In genomic region chr6:53462802-53463201, GRCm38 (mm10) we compare ENCODE assay signal across 21 mouse cellular contexts.
DNase-seq lines count a peak whose midpoint lies in the region; ATAC-seq lines count a peak whose summit lies in the region.
"Had no signal": no experiment of that assay in that cellular context is flagged by ENCODE, and none has a peak within 500 bp of the region (broad histone marks: within the 10 kb centered on the region; RNA-seq: fewer than 3 reads in every experiment).

No protein-coding gene starts in this region.

- H3K4me2 ChIP-seq in forebrain, embryonic 14.5 days (ENCODE audit: low read length), result no peak overlapping the region
- no peak overlapping the region for H3K4me2 ChIP-seq in forebrain, embryonic 13.5 days
- no peak overlapping the region for H3K4me2 ChIP-seq in limb, embryonic 12.5 days
- no peak overlapping the region for H3K4me2 ChIP-seq in intestine, embryonic 16.5 days (ENCODE audit: low read depth, low read length)
- H3K4me2 ChIP-seq: heart, embryonic 11.5 days; hindbrain, embryonic 15.5 days; liver, embryonic 11.5 days; midbrain, embryonic 12.5 days; neural tube, embryonic 15.5 days had no signal

- peak; percentile 49 for DNase-seq in forebrain, embryonic 14.5 days (ENCODE audit: low spot score)
- DNase-seq in limb, embryonic 10.5 days (ENCODE audit: low spot score), result no peak
- DNase-seq in cerebellum, postnatal 36 days, result peak; percentile 18 to 25
- DNase-seq in adrenal gland, adult (ENCODE audit: inconsistent age in 2 of 2, low spot score in 1 of 2), result no peak
- DNase-seq in right cerebral cortex, adult 2 months (ENCODE audit: low spot score in 2 of 2), result no peak
- DNase-seq: adrenal gland, adult 8-10 months; kidney, adult 18-20 months; kidney, postnatal 10 days; lung, adult 2 months; lung, postnatal 4 days had no signal

- H3K27ac ChIP-seq in forebrain, embryonic 14.5 days (ENCODE audit: low read depth, low read length), result peak overlapping the region; percentile 17; the same call in 1 of the 2 replicates
- H3K27ac ChIP-seq in forebrain, embryonic 13.5 days, result no peak overlapping the region
- peak overlapping the region; percentile 84 for H3K27ac ChIP-seq in limb, embryonic 12.5 days
- no peak overlapping the region for H3K27ac ChIP-seq in limb, embryonic 10.5 days
- no peak overlapping the region for H3K27ac ChIP-seq in intestine, embryonic 16.5 days (ENCODE audit: low read length)
- H3K27ac ChIP-seq: hindbrain, embryonic 15.5 days; layer of hippocampus, adult 2 months; left cerebral cortex, adult 2 months; midbrain, embryonic 12.5 days; neural tube, embryonic 15.5 days had no signal

- 43% methylated on average over 7 of the region's 7 CpGs for WGBS in forebrain, embryonic 14.5 days
- WGBS in forebrain, embryonic 13.5 days, result 61% methylated on average over 7 of the region's 7 CpGs
- 55% methylated on average over 7 of the region's 7 CpGs for whole genome bisulfite sequencing in limb, embryonic 12.5 days
- WGBS in limb, embryonic 10.5 days, result 77% methylated on average over 7 of the region's 7 CpGs
- WGBS in intestine, embryonic 16.5 days, result 71% methylated on average over 7 of the region's 7 CpGs

- no peaks in the 10 kb centered on the region for H3K9me3 ChIP-seq in forebrain, embryonic 14.5 days (replicated peaks; ENCODE audit: control insufficient read depth, low read length)
- no peaks in the 10 kb centered on the region for H3K9me3 ChIP-seq in forebrain, embryonic 13.5 days (replicated peaks)
- no peaks in the 10 kb centered on the region for H3K9me3 ChIP-seq in limb, embryonic 12.5 days
- no peaks in the 10 kb centered on the region for H3K9me3 ChIP-seq in limb, embryonic 10.5 days (replicated peaks)
- no peaks in the 10 kb centered on the region for H3K9me3 ChIP-seq in intestine, embryonic 16.5 days (ENCODE audit: control insufficient read depth, low read length)
- H3K9me3 ChIP-seq: hindbrain, embryonic 15.5 days; midbrain, embryonic 12.5 days; neural tube, embryonic 15.5 days had no signal

- peaks cover 12% of the 10 kb centered on the region for H3K4me1 ChIP-seq in forebrain, embryonic 14.5 days (ENCODE audit: control insufficient read depth, insufficient read depth, low read length)
- H3K4me1 ChIP-seq in forebrain, embryonic 13.5 days, result peaks cover 20% of the 10 kb centered on the region
- H3K4me1 ChIP-seq in limb, embryonic 12.5 days (replicated peaks), result peaks cover 50% of the 10 kb centered on the region
- H3K4me1 ChIP-seq in limb, embryonic 10.5 days, result peaks cover 13% of the 10 kb centered on the region
- H3K4me1 ChIP-seq in intestine, embryonic 16.5 days (ENCODE audit: control insufficient read depth, insufficient read depth, low read length), result no peaks in the 10 kb centered on the region
- H3K4me1 ChIP-seq: neural tube, embryonic 15.5 days had no signal

- no peaks in the 10 kb centered on the region for H3K27me3 ChIP-seq in forebrain, embryonic 14.5 days (replicated peaks; ENCODE audit: control insufficient read depth, insufficient read depth, low read length)
- H3K27me3 ChIP-seq in forebrain, embryonic 13.5 days, result no peaks in the 10 kb centered on the region
- no peaks in the 10 kb centered on the region for H3K27me3 ChIP-seq in limb, embryonic 12.5 days
- 0 out of 2 replicates have a peak, but pooled peaks cover 4% of the 10 kb centered on the region for H3K27me3 ChIP-seq in limb, embryonic 10.5 days (ENCODE audit: low read depth, poor library complexity, severe bottlenecking)
- H3K27me3 ChIP-seq in intestine, embryonic 16.5 days (replicated peaks; ENCODE audit: control insufficient read depth, insufficient read depth, low read length), result no peaks in the 10 kb centered on the region
- H3K27me3 ChIP-seq: CH12.LX; hindbrain, embryonic 15.5 days; midbrain, embryonic 12.5 days; neural tube, embryonic 15.5 days had no signal

- no peak overlapping the region for H3K9ac ChIP-seq in forebrain, embryonic 14.5 days (ENCODE audit: low read length)
- H3K9ac ChIP-seq in forebrain, embryonic 13.5 days, result no peak overlapping the region
- no peak overlapping the region for H3K9ac ChIP-seq in limb, embryonic 12.5 days (replicated peaks)
- H3K9ac ChIP-seq in intestine, embryonic 16.5 days (ENCODE audit: low read depth, low read length), result no peak overlapping the region
- H3K9ac ChIP-seq: hindbrain, embryonic 15.5 days; midbrain, embryonic 12.5 days; neural tube, embryonic 15.5 days had no signal

- ATAC-seq in forebrain, embryonic 14.5 days, result peak; percentile 48; the same call in 1 of the 2 replicates
- ATAC-seq in forebrain, embryonic 13.5 days, result no peak
- no peak for ATAC-seq in limb, embryonic 12.5 days (ENCODE audit: insufficient number of reproducible peaks, insufficient read depth, low FRiP score, low TSS enrichment, low read depth)
- no peak for ATAC-seq in intestine, embryonic 16.5 days

- no peak overlapping the region for H3K4me3 ChIP-seq in forebrain, embryonic 14.5 days (ENCODE audit: low read depth, low read length)
- H3K4me3 ChIP-seq in forebrain, embryonic 13.5 days, result no peak overlapping the region
- no peak overlapping the region for H3K4me3 ChIP-seq in limb, embryonic 12.5 days (replicated peaks)
- H3K4me3 ChIP-seq in limb, embryonic 10.5 days, result no peak overlapping the region
- H3K4me3 ChIP-seq in intestine, embryonic 16.5 days (ENCODE audit: low read length), result no peak overlapping the region
- H3K4me3 ChIP-seq: hindbrain, embryonic 15.5 days; layer of hippocampus, adult 2 months; left cerebral cortex, adult 2 months; midbrain, embryonic 12.5 days; neural tube, embryonic 15.5 days had no signal

- H3K36me3 ChIP-seq in forebrain, embryonic 14.5 days (ENCODE audit: control insufficient read depth, insufficient read depth, low read length), result no peaks in the 10 kb centered on the region
- no peaks in the 10 kb centered on the region for H3K36me3 ChIP-seq in forebrain, embryonic 13.5 days (ENCODE audit: poor library complexity, severe bottlenecking)
- no peaks in the 10 kb centered on the region for H3K36me3 ChIP-seq in limb, embryonic 12.5 days
- no peaks in the 10 kb centered on the region for H3K36me3 ChIP-seq in limb, embryonic 10.5 days
- no peaks in the 10 kb centered on the region for H3K36me3 ChIP-seq in intestine, embryonic 16.5 days (ENCODE audit: control insufficient read depth, insufficient read depth, low read length)
- H3K36me3 ChIP-seq: hindbrain, embryonic 15.5 days; midbrain, embryonic 12.5 days; neural tube, embryonic 15.5 days had no signal

Comparison
In these comparisons a context has a peak if more than half of its experiments do, and no peak if none do; other contexts are left out.
1. H3K27ac ChIP-seq: peak in forebrain, embryonic 14.5 days (single experiment) and limb, embryonic 12.5 days (single experiment); none in forebrain, embryonic 13.5 days (single experiment), limb, embryonic 10.5 days (single experiment) and intestine, embryonic 16.5 days (single experiment).
2. DNase-seq: peak in forebrain, embryonic 14.5 days (single experiment) and cerebellum, postnatal 36 days (2 of 2); none in limb, embryonic 10.5 days (single experiment), adrenal gland, adult (0 of 2) and right cerebral cortex, adult 2 months (0 of 2).